Mouse (Mus musculus): ENCODE measurements around the gene Arhgef25.

Gene Arhgef25

GRCm38 (mm10) chr10:127189651-127190381, at the start of gene Arhgef25:
Gene Arhgef25 (minus strand): TSS chr10:127190083.
- no peak for DNase-seq (ENCODE audit: low read depth, low spot score)

DNA sequence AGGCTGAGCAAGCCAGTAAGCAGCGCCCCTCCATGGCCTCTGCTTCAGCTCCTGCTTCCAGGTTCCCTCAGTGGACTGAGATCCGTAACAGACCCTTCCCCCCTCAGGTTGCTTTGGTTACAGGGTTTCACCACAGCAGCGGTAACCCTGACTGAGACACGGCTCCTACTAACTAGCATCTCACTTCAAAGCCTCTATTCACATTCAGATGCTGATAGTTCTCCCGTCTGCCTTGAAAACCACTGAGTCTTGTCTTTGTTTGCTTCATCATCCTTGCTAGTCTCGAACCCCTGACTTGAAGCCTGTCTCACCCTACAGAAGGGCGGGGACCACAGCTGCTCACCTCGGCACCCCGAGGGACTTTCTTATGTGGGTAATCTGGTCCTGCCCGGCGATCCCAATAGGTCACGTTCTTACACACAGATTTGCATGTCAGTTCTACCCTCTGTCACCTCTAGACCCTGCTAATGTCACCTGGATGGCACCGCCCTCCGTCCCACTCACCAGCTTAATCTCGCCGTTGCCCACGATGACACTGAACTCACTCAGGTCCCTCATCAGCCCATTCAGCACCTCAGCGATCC, 48.5 kb upstream of the Arhgef25 start:
- peak; percentile 48 for DNase-seq (ENCODE audit: low read depth, low spot score)

DNA sequence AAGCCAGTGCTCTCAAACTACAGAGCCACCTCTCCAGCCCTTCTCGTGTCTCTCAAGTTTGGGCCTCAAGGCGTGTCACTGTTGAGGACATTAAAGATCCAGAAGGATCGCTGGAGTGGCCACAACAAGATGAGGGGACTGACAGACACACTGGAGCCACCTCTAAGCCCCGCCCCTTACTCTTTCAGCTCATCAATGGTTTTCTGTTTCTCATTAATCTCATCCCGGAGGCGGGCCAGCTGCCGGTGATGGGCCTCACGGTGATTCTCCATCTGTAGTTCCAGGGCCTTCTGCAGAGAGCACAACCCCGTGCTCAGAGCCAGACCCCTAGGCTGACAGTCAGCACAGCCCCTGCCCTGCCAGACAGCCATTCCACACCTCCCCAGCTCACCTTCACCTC, 46.7 kb upstream of the Arhgef25 start:
- DNase-seq (ENCODE audit: low read depth, low spot score) = no peak

- peak; percentile 61 for DNase-seq (ENCODE audit: low read depth, low spot score)
These were observed 43.3 kb upstream of the Arhgef25 start for GRCm38 (mm10) chr10:127233141-127233540.

DNA sequence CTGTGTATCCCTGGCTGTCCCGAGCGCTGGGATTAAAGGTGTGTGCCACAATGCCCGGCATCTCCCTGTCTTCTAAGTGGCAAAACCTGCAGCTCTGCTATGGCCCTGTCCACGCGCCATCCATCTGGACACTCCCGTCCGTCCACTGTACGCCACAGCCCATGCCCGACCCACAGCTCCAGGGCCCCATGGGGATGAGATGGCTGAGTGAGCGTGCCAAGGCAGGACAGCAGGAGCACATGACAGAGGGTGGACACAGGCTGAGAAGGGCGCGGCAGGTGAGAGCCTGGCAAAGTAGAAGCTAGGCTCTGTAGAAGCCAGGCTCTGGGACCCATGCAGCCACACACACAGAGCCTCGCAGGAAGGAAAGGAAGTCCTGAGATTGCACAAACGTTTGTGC, 41.9 kb upstream of the Arhgef25 start:
- DNase-seq (ENCODE audit: low read depth, low spot score) = no peak

DNA sequence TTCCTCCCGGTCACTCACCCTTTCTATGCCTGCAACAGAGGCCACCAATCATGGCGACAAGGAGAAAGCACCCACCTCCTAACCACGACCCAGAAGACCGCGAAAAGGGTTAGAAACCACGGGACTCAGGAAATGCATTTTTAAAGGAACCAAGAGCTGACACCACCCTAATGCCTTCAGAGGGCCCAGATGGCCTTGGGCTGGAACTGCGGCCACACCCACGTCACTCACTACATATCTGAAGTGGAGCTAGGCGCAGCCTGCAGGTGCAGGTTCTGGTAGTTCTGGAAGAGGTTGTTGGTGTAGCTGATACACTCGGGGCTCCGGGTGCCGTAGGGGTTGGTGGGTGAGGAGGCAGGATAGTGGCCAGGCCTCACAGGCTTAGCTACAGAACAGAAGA, 40.8 kb upstream of the Arhgef25 start:
- DNase-seq (ENCODE audit: low read depth, low spot score) = no peak

DNA sequence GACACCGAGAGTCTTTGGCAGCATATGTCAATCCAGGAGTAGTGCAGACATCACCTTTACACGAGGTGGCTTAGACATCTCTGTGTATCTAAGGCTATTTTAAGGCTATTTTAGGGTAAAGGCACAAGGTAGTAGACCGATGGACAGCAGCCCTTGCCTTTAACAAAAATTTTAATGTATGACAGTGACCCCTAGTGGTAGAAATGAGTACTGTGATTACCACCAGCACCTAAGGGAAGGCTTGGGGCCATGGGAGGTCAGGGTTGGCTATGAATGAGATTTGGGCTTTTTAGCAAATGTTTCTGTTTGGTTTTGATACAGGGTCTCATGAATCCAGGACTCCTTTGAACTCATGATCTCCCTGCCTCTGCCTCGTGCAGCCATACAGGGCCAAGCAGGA, 39.0 kb upstream of the Arhgef25 start:
- DNase-seq (ENCODE audit: low read depth, low spot score) = peak; percentile 83

- DNase-seq (ENCODE audit: low read depth, low spot score) = no peak
These were observed 37.3 kb upstream of the Arhgef25 start for GRCm38 (mm10) chr10:127227163-127227562.

DNA sequence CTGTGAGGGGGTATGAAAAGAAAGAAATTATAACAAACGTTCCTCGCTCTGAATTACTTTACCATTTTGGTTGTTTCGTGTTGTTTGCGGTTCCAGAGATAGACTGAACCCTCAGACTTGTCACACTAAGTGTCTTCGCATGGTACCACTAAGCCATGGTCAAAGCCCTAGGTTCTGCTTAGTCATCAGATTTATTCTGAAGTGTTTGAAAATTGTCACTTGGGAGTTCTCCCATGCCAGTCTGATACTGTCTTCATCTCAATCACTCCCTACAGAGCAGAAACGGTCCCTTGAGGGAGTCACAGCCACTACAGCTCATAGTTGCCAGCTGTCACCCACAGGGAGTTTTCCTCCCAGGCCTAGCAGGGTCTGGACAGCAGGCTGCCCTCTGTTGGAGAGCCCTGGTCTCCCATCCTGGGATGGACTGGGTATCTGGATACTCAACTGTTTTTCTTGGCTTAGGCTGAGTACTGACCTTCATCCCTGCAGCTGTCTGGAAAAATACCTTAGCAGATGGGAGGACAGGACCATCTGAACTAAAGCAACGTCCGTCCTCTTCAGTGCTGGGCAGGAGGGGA, 36.5 kb upstream of the Arhgef25 start:
- no peak for DNase-seq (ENCODE audit: low read depth, low spot score)

DNA sequence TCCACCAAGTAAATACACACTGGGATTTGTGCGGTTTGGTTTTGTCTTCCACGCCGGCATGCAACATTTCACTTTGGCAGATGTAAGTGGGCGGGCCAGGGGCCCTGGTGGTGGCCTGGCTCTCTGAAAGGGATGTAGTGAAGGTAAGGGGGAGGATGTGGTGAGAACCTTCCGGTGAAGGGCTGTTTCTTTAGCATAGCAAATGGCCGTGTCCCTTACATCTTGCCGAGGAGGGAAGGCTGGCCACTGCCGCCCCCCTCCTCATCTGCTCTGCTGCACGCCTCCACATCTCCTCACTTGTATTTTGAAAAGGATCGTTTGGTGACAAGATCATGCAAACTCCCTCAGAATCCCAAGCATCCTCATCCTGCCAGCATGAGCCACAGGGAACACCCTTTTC, 35.8 kb upstream of the Arhgef25 start:
- DNase-seq (ENCODE audit: low read depth, low spot score) = no peak

DNA sequence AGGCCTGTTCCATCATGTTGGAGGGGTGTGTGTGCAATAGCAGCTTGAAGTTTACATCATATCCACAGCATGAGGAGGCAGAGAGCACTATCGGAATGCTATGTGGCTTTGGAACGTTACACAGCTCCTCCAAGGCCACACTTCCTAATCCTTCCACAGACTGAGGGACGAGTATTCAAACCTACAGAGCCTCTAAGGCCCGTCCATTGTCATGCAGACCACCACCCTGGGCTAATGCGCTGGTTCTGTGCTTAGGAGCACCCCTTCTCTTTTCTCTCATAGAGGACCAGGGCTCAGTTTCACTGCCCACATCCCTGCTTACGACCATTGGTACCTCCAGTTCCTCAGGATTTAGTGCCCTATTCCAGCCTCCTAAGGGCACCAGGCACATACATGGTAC, 35.3 kb upstream of the Arhgef25 start:
- DNase-seq (ENCODE audit: low read depth, low spot score) = no peak

DNA sequence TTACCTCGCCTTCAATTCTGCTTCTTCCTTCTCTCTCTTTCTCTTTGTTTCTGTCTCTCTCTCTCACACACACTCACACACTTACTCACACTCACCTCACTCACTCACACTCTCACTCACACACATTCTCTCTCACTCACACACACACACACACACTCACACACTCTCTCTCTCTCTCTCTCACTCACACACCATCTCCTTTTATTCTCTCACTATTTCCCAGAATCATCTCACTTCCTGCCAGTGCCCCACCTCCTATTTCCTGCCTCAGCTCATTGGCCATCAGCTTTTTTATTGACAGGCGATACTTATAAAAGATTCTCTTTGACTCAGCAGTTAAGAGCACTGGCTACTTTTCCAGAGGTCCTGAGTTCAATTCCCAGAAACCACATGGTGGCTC, 28.5 kb upstream of the Arhgef25 start:
- peak; percentile 61 for DNase-seq (ENCODE audit: low read depth, low spot score)

DNA sequence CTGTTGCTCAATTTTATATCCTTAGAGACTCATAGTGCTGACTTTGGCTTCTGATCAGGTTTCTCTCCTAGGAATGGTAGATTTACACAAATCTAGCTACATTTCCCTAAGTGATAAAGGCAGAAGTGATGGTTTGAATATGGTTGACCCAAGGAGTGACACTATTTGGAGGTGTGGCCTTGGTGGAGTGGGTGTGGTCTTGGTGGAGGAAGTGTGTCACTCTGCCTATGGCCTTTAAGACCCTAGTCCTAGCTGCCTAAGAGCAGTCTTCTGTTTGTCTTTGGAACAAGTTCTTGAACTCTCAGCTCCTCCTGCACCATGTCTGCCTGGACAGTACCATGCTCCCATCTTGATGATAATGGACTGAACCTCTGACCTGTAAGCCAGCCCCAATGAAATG, 27.3 kb upstream of the Arhgef25 start:
- DNase-seq (ENCODE audit: low read depth, low spot score) = no peak

DNA sequence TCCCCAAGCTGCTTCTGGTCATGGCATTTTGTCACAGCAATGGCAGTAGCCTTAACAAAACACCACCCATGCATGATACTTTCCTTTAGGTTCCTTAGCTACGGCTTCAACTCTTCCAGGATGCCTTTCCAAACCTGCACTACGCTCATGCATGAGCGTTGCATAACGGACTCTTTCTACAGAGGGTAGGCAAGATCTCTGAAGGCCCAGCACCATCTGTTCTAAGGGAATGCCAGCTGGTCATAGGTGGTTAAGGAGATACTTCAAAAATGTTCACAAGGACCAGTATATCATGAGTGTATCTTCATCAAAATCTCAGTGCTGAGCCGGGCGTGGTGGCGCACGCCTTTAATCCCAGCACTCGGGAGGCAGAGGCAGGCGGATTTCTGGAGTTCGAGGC, 26.6 kb upstream of the Arhgef25 start:
- DNase-seq (ENCODE audit: low read depth, low spot score) = no peak

DNA sequence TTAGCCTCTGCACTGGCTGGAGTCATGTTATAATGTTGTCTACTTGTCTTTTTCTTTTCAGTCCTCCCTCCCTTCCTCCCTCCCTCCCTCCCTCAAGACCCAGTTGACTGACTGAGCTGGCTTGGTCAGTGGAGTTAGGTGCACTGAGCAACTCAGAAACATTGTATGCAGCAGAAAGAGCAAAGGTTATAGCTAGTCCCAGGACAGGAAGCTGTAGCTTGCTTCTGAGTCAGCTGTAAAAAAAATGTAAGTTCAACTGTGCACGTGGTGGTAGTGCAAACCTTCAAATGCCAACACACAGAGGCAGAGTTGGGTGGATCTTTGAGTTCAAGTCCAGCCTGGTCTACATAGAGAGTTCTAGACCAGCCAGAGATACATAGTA, 24.5 kb upstream of the Arhgef25 start:
- no peak for DNase-seq (ENCODE audit: low read depth, low spot score)

DNA sequence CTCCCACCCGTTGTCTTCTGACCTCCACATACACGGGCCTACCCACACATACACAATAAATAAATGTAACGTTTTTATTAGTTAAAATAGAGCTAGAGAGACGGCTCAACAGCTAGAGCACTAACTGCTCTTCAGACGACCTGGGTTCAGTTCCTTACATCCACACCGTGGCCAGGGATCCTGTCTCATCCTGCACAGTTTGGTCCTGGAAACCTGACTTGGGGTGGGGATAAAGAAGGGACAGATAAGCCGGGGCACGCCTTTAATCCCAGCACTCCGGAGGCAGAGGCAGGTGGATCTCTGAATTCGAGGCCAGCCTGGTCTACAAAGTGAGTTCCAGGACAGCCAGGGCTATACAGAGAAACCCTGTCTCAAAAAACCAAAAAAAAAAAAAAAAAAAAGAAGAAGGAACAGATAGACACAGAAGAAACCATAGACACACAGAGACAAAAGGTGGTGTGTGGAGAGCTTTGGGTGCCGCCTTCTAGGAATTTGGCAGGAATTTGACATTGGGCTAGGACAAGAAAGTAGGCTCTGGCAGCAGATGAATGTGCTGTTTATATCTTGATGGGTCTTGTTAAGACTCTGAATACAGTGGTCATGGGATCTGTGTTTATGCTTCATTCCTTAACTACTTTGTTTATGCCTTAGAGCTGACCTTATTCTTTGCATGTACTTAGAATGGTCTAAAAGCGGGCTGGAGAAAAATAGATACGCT, 24.0 kb upstream of the Arhgef25 start:
- no peak for DNase-seq (ENCODE audit: low read depth, low spot score)

DNA sequence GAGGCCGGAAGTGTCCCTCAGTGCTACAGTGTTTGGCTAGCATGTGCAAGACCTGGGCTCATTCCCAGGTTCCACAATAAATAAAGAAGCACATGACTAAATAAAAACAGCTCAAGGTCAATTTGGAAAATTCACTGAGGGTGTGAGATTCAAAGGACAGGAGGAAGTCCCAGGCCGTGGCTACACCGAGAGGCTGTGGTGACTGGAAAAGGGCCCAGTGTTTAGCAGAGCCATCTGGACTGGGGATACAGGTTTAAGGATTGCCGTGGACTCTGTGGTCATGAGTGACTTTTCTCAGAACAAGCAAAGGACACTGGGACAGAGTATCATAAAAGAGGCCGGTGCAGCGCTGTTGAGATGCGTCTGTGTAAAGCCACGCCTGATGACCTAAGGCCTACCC, 23.4 kb upstream of the Arhgef25 start:
- no peak for DNase-seq (ENCODE audit: low read depth, low spot score)

DNA sequence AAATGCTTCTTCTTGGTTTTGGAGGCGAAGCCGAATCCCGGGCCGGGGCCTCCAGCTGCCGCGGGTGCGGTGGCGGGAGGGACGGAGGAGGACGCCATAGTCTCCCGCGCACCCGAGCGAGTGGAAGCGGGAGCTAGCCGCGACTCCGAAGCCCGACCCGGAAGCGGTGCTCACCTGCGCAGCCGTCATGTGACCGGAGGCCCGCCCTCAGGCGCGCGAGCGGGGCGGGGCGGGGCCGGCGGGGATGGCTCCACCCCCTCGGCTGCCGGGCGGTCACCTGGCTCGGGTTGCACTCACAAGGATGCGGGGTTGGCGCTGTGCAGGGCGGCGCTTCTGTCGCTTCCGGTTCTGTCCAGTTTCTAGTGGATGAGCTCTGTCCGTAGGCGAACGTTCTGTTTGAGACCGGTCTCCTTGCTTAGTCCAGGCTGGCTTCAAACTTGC, 21.6 kb upstream of the Arhgef25 start, which contains the start of gene Pip4k2c:
TSS of gene Pip4k2c (minus strand) at position 172 of the 441 bp plus-strand sequence.
- peak; percentile 95 for DNase-seq (ENCODE audit: low read depth, low spot score)

GRCm38 (mm10) chr10:127210961-127211405, 21.1 kb upstream of the Arhgef25 start:
- peak; percentile 80 for DNase-seq (ENCODE audit: low read depth, low spot score)

GRCm38 (mm10) chr10:127209928-127210570, 20.2 kb upstream of the Arhgef25 start:
- no peak for DNase-seq (ENCODE audit: low read depth, low spot score)

DNA sequence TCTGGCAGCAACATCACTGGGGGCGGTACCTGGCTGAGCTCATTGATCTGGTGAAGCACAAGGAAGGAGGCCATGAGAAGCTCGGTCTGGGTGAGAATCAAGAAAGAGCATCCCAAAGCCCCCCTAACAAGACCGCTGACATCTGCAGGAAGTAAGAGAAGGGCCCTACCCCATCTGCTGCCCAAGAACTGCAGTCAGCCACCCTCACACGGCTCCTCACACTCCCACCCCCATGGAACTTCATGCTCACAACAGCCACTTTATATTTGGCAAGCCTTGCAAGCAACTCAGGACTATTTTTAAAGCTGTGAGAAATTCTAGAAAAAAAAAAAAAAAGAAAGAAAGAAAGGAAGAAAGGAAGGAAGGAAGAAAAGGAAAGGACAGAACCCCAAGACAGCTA, 19.0 kb upstream of the Arhgef25 start:
- DNase-seq (ENCODE audit: low read depth, low spot score) = no peak

DNA sequence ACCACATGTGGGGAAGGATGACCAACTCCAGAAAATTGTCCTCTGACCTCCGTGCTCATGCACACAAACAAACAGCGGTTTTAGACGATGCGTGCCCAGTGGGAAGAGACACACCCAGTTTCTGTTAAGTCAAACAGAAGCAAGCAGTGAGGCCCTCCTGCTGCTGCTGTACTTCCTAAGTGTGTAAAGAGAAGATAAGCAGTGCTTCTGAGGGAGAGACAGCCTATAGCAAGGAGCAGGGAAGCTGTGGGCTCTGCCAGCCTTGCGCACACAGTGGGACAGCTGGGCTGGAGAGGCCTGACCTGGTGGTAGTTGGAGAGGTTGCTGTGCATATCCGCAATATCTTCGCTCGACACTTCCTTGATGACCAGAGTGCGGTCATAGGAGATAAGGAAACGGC, 15.5 kb upstream of the Arhgef25 start:
- no peak for DNase-seq (ENCODE audit: low read depth, low spot score)
